Mouse (Mus musculus) erythroblast, adult 5-6 weeks (primary cell): ENCODE data around the gene Pabpc6. TPM values are rescaled to one million over a fixed set of nuclear protein-coding genes. Genes with fewer than 3 reads are reported as not detected.

ENCODE experiments used
- ATAC-seq: replicated peaks from 2 replicates; pipeline ENCODE4 v1.8.0; 2016; ENCODE audit warnings: moderate number of reproducible peaks, mild to moderate bottlenecking, moderate TSS enrichment, inconsistent platforms; ENCODE audit not compliant: poor library complexity, low FRiP score, severe bottlenecking
- total RNA-seq, 2 experiments: library from RNA; stranded (forward) in 1 of 2; stranded (reverse) in 1 of 2; fragments of 150-400 nt in 1 of 2; fragments of 200-764, 138-1000 nt in 1 of 2; gene quantifications; 2 replicates each; pipeline versions ENCODE4 v1.2.3 to v1.2.4; 2015 to 2017; ENCODE audit warnings: low replicate concordance in 2 of 2

Pabpc6 gene
- total RNA-seq (2015; ENCODE audit: low replicate concordance) (not detected in 2 replicates), total RNA-seq (2017; ENCODE audit: low replicate concordance) (not detected in 2 replicates)

DNA sequence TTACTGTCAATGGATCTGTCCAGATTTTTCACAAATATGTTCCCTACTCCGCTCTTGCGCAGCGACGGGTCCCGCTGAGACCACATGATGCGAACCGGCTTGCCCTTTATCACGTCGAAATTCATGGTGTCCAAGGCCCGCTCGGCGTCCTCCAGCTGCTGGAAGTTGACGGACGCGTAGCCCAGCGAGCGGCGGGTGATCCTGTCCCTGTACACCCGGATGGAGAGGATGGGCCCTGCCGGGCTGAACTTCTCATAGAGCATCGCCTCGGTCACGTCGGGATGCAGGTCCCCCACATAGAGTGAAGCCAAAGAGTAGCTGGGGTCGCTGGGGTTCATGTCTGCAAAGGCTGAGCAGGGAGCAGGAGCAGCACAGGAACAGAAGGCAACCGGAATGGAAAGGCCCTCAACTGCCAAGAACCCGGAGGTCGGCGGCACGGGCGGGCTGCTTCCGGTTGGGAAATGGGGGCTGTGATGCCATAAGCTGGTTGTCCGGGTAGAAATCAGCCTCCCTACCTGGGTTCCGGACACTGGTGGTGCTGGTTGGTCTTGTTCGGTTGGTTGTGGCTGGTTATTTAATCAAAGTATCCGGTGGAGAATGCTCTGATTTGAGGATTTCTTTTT, at the start of gene Pabpc6:
Gene Pabpc6, minus strand, starts transcription at position 435 of the 623 bp plus-strand sequence.
- no peak for ATAC-seq

DNA sequence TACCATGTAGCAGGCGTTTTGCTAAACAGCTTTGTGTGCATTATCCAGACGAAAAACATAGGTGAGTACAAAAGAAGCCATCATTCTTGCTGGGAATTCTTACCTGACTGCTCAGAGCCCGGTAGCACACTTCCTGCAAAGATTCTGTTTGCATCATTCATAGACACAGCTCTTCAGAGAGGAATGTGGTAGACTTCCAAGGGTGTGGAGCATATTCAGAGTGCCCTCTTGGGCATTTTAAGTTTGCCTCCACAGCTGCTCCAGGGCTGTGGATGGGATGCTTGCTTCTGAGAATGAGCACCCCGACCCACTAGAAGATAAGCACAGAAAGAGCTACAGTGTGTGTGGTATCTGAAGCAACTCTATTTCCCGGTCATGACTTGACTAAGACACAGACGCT, 41.4 kb upstream of the Pabpc6 start:
- no peak for ATAC-seq

DNA sequence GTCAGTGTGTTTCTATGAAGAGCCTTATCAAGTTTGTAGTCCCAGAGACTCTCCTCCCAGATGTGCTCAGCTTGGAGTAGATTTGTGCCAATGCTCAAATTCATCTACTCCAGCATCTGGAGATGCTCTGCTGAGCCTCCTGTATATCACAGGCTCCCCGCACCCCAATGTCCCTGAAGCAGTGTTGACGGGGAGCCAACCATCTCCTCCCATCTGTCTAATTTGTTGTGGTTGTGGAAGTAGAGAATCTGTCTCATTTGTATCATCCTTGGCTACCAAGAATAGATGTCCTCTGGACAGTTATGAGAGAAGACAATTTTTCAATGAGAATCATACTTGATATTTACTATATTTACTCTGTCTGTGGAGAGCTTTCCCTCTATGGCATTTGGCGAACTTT, 39.4 kb upstream of the Pabpc6 start:
- ATAC-seq, result no peak

DNA sequence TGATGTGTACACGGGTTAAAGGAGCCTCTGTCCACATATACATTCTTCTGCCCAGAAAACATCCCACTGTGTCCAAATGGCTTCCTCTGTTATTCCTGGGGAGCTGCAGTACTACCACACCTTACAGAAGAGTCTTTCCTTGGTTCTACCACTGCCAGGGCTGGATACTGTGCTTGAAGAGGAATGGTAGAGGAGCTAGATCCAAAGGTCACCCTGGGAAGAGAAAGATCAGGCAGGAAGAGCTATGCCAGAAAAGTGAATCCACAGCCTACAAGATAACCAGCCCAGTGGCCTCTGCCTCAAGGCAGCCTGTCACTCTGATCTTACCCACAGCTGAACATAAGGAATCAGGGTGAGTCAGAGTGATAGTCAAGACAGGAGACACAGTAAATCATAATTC, 37.8 kb upstream of the Pabpc6 start:
- ATAC-seq, result no peak

DNA sequence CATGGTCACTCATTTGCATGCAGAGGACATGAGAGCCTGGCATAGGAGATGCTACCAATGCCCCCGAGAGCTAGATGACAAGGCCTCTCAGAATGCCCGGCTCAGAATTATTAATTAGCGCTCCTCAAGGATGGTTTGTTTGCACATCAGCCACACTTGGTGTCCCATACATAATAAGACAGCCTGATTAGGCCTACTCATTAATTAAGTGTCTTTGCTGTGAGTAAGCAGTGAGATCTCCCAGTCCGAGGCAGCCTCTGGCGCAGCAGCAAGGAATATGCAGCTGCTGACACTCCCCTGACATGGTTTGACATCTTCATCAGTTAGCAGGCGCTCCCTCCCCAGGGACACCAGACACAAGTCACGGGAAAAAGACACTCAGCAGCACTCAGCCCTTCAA, 28.2 kb upstream of the Pabpc6 start:
- ATAC-seq, result no peak

DNA sequence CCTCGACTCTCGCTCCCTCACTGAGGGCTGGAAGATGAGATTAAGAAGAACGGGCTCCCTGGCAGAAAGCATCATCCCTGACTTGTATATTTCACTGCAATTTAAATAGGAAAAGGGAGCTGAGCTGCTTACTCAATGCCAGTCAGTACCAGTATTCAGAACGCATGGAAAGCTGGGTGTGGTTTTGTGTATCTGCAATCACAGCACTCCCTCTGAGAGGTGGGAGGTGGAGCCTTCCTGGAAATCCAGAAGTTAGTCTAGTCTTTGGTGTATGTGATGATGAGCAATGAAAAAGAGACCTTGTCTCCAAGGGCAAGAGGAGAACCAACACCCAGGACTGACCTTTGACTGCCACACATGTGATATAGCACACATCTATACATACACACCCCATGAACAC, 21.7 kb upstream of the Pabpc6 start:
- no peak for ATAC-seq

DNA sequence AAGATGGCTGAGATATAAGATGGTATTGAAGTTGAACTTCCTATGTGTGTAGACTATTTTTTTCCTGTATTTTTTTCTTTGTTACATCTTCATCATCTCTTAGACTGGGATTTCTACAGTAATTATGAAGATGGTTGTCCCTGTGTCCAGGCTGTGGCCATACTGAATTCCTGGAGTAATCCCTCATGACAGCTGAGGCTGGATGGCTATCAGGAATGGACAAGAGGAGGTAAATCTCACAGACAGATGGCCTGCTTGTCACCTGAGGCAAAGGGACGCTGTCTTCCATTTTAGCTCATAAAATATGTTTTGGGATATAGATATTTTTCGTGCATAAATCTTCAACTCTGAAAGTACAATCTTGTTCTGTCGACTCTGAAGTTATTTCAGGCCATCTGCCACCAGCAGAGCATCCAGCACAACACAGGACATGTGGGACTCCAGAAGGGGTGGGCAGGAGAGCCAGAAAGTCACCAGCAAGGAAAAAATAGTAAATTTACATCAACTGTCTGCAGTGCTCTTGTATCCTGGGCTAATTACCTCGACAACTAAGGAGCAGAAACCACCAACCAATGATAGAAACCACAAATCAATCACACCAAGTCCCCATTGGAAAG, 14.1 kb upstream of the Pabpc6 start:
- no peak for ATAC-seq

DNA sequence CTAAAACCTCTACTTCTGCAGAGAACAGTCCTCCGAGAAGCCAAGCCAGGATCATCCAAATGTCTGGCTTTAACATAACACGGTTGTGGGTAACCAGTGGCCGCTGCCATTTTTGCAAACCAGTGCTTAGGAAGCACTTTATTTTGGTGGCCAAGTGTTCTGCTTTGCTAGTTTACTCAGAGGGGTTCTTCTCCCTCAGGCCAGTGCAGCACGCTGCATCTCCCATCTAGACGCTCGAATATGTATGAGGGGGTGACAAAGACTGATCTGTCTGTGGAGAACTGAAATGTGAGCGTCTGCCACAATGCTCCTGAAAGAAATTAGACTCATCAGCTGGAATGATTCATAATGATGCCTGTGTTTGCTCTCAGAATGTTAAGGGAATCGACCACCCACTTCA, 11.2 kb upstream of the Pabpc6 start:
- ATAC-seq, result no peak

DNA sequence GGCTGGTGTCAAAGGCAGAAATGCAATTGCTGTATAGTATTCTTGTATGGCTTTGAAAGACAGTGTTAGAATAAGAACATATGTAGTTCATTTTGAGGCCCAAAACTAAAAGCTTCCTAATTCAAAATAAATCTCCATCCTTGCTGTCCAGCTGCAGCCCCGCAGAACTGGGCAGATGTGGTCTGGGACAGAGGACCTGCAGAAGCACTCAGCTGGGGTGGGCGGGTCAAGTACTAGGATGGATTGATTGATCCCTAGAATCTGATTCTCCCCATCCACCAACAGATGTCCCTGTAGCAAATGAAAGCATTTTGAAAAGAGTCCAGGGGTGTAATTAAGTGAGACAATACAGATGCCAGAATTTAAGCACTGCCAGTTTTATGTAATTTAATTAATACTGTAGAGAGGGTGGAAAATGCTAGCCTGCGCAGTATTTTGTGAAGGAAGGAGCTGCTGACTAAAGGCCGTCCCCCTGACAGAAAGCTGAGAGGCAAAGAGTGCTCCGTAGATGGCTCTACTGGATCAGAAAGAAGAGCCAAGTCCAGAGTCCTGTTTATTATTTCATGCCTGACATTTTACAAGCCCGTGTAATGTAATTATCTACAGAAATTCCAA, 5.8 kb upstream of the Pabpc6 start:
- no peak for ATAC-seq

DNA sequence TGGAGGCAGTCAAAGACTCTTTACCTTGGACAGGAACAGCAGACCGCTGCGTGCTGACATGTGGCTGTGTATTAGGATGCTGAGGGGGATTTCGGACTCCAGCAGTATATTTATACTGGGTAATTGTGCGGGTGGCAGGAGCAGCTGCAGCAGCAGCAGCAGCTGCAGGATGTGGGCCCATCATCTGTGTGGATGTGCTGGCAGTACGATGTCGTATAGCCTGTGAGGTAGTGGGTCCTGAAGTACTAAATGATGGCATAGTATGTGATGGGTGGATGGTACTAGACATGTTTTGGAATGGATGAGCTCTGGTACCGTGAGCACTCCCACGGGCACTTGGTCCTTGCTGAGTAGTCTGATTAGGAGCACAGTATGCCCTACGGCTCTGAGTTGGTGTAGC, 1.6 kb downstream of the Pabpc6 start:
- ATAC-seq, result no peak

DNA sequence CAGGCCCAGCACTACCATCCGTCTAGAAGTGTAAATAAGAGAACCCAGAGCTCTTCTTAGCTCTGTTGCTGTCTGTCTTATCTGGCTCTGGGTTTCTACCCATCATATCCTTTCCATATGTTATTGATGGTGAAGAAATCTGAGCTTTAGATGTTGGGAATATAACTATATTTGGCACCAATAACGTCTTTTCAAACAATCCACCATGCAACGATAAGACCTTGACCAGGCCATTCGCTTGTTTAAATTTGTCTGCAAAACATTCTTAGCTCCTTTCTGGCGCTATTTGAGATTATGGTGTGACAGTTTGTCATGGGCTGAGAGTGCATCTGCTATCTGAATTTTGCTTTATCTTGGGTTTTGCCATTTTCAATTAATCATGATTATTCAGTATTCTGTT, 10.9 kb downstream of the Pabpc6 start:
- no peak for ATAC-seq

DNA sequence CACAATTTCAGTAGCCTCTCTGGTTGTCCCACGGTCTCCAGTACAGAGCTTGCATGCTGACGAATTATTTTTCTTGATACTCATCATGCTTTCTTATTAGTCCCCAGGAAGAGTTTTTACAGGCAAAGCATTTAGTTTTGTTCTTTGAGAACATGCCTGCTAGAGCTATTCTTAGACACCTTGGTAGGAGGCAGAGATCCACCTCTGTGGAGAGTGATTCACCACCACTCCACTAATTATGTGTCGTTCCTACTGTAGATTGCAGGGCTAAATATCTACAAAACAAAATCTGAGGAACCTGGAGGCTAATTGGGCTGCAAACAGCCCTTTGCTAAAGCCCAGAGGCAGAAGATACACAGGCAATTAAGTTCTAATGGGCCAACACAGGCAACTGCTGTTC, 15.4 kb downstream of the Pabpc6 start:
- no peak for ATAC-seq

DNA sequence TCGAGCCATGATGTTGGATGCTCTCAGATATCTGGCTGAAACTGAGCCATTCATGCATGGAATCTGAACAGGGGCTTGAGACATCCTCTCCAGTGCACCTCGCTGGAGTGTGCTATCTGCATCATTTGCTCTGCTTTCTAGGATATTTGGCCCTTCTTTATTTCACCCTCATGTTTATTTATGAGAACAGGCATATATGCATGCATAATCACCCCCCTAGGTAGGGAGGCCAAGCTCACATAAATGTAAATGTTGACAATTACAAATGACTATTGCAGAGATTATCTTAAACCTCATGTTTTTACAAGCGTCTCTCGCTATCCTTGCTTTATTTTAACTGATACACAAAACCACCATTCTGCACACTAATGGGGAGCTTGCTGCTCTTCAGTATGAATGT, 21.9 kb downstream of the Pabpc6 start:
- ATAC-seq, result no peak

DNA sequence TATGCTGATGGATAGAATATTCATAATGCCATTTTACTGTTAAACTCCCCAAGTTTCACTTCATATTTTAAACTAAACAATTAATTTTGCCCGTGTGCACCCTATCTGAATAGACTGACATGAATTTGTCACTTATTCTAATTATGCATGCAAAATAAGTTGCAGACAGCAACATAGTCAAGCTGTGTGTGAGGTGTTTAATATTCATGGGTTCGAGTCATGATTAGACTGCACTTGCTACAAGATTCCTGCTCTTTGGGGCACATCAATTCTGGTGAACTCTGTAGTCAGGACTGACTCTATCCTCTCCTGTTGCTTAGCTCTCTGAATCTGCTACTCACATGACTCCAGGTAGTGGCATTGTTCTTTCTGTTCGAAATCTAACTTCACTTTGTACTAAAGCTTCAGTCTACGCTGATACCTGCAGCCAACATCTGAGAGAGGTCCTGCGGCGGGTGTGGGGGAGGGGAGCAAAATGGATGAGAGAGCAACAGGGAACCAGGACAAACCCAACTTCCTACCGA, 25.8 kb downstream of the Pabpc6 start:
- no peak for ATAC-seq

DNA sequence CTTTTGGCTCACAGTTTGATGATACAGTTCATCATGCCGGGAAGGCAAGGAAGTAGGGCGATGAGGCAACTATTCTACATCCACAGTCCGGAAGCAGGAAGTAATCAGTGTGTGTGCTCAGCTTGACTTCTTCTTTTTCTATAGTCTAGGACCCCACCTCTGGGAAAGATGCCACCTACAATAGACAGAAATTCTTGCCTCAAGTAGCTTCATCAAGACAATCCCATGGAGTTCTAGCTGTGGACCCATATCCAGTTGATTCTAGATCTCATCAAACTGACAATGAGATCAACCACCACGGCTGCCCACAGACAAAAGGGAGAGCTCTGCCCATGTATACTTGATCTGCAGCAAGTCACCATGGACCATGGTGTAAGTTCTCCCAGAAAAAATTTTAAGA, 32.5 kb downstream of the Pabpc6 start:
- no peak for ATAC-seq

DNA sequence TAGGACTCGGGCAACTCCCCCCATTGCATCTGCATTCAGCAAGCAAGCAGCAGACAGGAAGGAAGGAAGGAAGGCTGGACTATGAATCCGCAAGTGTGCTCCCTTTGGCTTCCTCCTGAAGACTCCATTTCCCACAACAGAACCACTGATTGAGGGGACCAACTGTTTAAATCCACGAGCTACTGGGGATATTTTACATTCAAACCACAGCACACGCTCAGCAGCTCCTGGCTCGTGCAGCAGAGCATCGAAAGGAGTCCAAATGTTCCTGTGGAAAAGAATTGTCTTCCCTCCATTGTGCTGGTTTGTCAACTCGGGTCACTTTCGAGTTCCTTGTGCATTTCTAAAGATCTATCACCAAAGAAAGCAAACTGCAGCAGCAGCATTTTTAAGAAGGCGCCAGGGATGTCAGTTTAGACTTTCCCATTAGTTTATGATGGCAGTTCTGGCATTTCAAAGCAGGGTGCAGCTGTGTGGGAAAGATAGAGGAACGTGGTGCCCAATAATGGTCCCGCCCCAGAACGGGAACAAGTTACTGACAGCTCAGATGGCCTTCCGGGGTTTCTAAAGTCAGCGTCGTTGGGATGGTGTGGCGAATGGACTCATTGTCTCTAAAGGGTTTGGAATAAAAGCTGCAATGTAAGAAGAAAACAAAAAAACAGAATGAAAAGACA, 36.8 kb downstream of the Pabpc6 start:
- no peak for ATAC-seq

DNA sequence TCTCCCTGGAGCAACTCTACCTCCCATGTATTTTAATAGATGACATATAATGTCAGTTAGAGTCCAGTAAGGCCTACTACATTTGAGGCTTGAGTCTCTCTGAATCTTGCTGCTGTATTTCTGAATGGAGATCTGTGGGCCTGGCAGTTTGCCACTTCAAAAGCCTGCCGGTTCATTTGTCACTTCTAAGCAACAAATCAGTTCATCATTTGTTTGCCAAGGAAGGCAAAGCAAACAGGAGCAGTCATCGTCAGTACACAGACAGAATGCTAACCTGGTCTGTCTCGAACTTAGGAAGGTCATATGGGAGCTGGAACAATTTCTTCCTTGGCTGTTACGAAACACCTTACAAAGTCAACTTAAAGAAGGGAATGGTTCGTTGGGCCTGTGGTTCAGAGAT, 37.4 kb downstream of the Pabpc6 start:
- ATAC-seq, result no peak

DNA sequence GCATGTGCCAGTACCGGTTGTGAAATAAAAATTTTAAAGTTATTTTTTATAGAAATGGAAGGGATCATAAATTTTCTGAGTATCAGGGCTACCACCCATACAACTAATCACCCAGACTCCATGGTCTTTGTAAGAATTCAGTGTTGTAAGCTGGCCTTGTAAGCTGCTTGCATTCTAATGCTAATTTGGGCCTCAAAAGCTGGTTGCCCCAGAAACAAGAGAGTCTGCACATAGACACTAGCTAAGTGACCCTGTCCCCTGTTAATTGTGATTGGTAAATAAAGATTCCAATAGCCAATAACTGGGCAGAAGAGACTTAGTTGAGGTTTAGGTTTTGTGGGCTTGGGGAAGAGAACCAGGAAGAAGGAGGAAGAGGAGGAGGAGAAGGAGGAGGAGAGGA, 38.4 kb downstream of the Pabpc6 start:
- ATAC-seq, result no peak

DNA sequence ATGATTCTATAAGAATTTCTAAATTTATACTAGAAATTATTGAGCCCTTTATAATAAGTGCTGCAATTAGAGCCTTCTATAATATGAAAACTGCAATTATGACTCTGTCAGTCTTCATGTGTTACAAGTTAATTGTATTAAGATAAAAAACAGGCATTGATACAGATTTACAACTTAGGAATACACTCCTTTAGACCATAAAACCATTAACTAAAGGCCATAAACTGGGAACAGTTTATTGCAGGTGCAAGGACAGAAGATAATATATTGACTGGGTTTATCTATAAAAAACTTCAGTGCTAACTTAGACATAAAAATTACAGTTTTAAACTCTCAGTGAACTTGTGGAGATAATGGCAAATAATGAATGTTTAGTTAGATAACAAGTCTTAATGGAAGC, 42.5 kb downstream of the Pabpc6 start:
- no peak for ATAC-seq
